Mouse (Mus musculus): ENCODE results near the gene Gm5741.
A peak's percentile ranks its signal among the peaks of the same experiment; 100 is the strongest.
"Not testable (repeated sequence)": the region's sequence is repeated elsewhere in the genome, so short reads cannot be mapped to it uniquely, and the experiment has no call there.

Gm5741 gene

GRCm38 (mm10) chr8:85067982-85068381 is at the start of gene Gm5741:
Gene Gm5741, minus strand, starts transcription at chr8:85067982.
- no peak for DNase-seq (ENCODE audit: extremely low spot score)

- DNase-seq (ENCODE audit: extremely low spot score) = no peak
These were observed 49.2 kb upstream of the Gm5741 start for GRCm38 (mm10) chr8:85116984-85117383.

GRCm38 (mm10) chr8:85115501-85115900 is 47.7 kb upstream of the Gm5741 start:
- DNase-seq (ENCODE audit: extremely low spot score) = no peak

- DNase-seq (ENCODE audit: extremely low spot score) = no peak
These were observed 45.5 kb upstream of the Gm5741 start for GRCm38 (mm10) chr8:85113241-85113640.

- no peak for DNase-seq (ENCODE audit: extremely low spot score)
These were observed 32.4 kb upstream of the Gm5741 start for GRCm38 (mm10) chr8:85100076-85100665.

- no peak for DNase-seq (ENCODE audit: extremely low spot score)
These were observed 29.1 kb upstream of the Gm5741 start for GRCm38 (mm10) chr8:85096850-85097249.

GRCm38 (mm10) chr8:85096196-85096595 is 28.4 kb upstream of the Gm5741 start:
- DNase-seq (ENCODE audit: extremely low spot score) = no peak

- DNase-seq (ENCODE audit: extremely low spot score) = no peak
These were observed 27.8 kb upstream of the Gm5741 start for GRCm38 (mm10) chr8:85095566-85095965.

GRCm38 (mm10) chr8:85095051-85095450 is 27.3 kb upstream of the Gm5741 start:
- no peak for DNase-seq (ENCODE audit: extremely low spot score)

- no peak for DNase-seq (ENCODE audit: extremely low spot score)
These were observed 23.8 kb upstream of the Gm5741 start for GRCm38 (mm10) chr8:85091526-85092090.

GRCm38 (mm10) chr8:85090856-85091255 is 23.1 kb upstream of the Gm5741 start:
- no peak for DNase-seq (ENCODE audit: extremely low spot score)

- no peak for DNase-seq (ENCODE audit: extremely low spot score)
These were observed 21.0 kb upstream of the Gm5741 start for GRCm38 (mm10) chr8:85088771-85089170.

GRCm38 (mm10) chr8:85086238-85086637 is 18.5 kb upstream of the Gm5741 start:
- DNase-seq (ENCODE audit: extremely low spot score) = no peak

GRCm38 (mm10) chr8:85084633-85085032 is 16.9 kb upstream of the Gm5741 start:
- no peak for DNase-seq (ENCODE audit: extremely low spot score)

- DNase-seq (ENCODE audit: extremely low spot score) = peak; percentile 75
These were observed 15.5 kb upstream of the Gm5741 start, which contains the start of gene Man2b1 for GRCm38 (mm10) chr8:85083108-85083813. Gene Man2b1, plus strand, starts transcription at chr8:85083270.

- DNase-seq (ENCODE audit: extremely low spot score) = not testable (repeated sequence)
These were observed 14.4 kb upstream of the Gm5741 start for GRCm38 (mm10) chr8:85082169-85082568.

GRCm38 (mm10) chr8:85081216-85081555 is 13.4 kb upstream of the Gm5741 start, which contains the start of gene Wdr83:
Gene Wdr83, minus strand, starts transcription at chr8:85081306.
- DNase-seq (ENCODE audit: extremely low spot score) = peak; percentile 70

- peak; percentile 82 for DNase-seq (ENCODE audit: extremely low spot score)
These were observed 12.9 kb upstream of the Gm5741 start, which contains the start of gene Wdr83os for GRCm38 (mm10) chr8:85080532-85081215. Gene Wdr83os, plus strand, starts transcription at chr8:85080740.

- no peak for DNase-seq (ENCODE audit: extremely low spot score)
These were observed 12.4 kb upstream of the Gm5741 start for GRCm38 (mm10) chr8:85080214-85080531.

- DNase-seq (ENCODE audit: extremely low spot score) = peak; percentile 73
These were observed 9.2 kb upstream of the Gm5741 start for GRCm38 (mm10) chr8:85076993-85077392.

GRCm38 (mm10) chr8:85076001-85076400 is 8.2 kb upstream of the Gm5741 start:
- DNase-seq (ENCODE audit: extremely low spot score) = no peak

- DNase-seq (ENCODE audit: extremely low spot score) = no peak
These were observed 6.8 kb upstream of the Gm5741 start for GRCm38 (mm10) chr8:85074617-85075016.

GRCm38 (mm10) chr8:85074167-85074566 is 6.4 kb upstream of the Gm5741 start:
- no peak for DNase-seq (ENCODE audit: extremely low spot score)
